Mouse (Mus musculus) embryonic fibroblast, embryonic 13.5 days (primary cell): ENCODE measurements at regions not wholly inside any gene's neighbourhood (a gene's known extent, or its start where the extent isn't known, plus 50 kb on each side); places are given as distances from the start of the nearest gene placed in this dataset.

ENCODE experiments used
- H3K27ac ChIP-seq: 2 replicates; pipeline ENCODE4 v1.5.1; 2012; ENCODE audit warnings: low read length, control low read depth, inconsistent platforms; ENCODE audit not compliant: insufficient read depth
- H3K4me1 ChIP-seq: 2 replicates; pipeline ENCODE4 v1.6.1; 2011; ENCODE audit warnings: low read length; ENCODE audit not compliant: control insufficient read depth, insufficient read depth
- H3K4me3 ChIP-seq: 2 replicates; pipeline ENCODE4 v1.5.1; 2011; ENCODE audit warnings: mild to moderate bottlenecking, control low read depth, low read length; ENCODE audit not compliant: insufficient read depth
- CTCF ChIP-seq: IDR thresholded peaks from 2 replicates; pipeline ENCODE4 v1.5.1; 2011; ENCODE audit warnings: mild to moderate bottlenecking, control low read depth, low read length, moderate library complexity, borderline replicate concordance; ENCODE audit not compliant: insufficient read depth
- POLR2A ChIP-seq: IDR thresholded peaks from 2 replicates; pipeline ENCODE4 v1.6.1; 2011; ENCODE audit warnings: low read depth, mild to moderate bottlenecking, control low read depth, low read length, moderate library complexity

GRCm38 (mm10) chr14:120652034-120652433, 173.8 kb downstream of the Rap2a start:
- no peak overlapping the region for H3K4me3 ChIP-seq
- H3K4me1 ChIP-seq = no peaks in the 10 kb centered on the region
- H3K27ac ChIP-seq = no peak overlapping the region
- TF ChIP-seq CTCF (no peak), POLR2A (no peak)

- TF ChIP-seq CTCF (peak; percentile 96; the same call in 1 of the 2 replicates), POLR2A (no peak)
Measured at GRCm38 (mm10) chr14:120660321-120660781, 182.1 kb downstream of the Rap2a start.

GRCm38 (mm10) chr14:120661111-120661510, 182.9 kb downstream of the Rap2a start:
- Histone ChIP-seq H3K4me1 (no peaks in the 10 kb centered on the region), H3K27ac (no peak overlapping the region), H3K4me3 (no peak overlapping the region)
- no peak for TF ChIP-seq CTCF
- no peak for TF ChIP-seq POLR2A

More at GRCm38 (mm10) chr14:120660321-120660781, 182.1 kb downstream of the Rap2a start:
- Histone ChIP-seq H3K4me1 (no peaks in the 10 kb centered on the region), H3K27ac (no peak overlapping the region), H3K4me3 (no peak overlapping the region)

- Histone ChIP-seq H3K4me3 (no peak overlapping the region), H3K4me1 (no peaks in the 10 kb centered on the region), H3K27ac (no peak overlapping the region)
- no peak for TF ChIP-seq POLR2A
- no peak for TF ChIP-seq CTCF
Measured at GRCm38 (mm10) chr14:120669665-120670064, 191.4 kb downstream of the Rap2a start.

- Histone ChIP-seq H3K4me3 (no peak overlapping the region), H3K27ac (no peak overlapping the region), H3K4me1 (no peaks in the 10 kb centered on the region)
- TF ChIP-seq CTCF (no peak), POLR2A (no peak)
Measured at GRCm38 (mm10) chr14:120675752-120676151, 197.5 kb downstream of the Rap2a start.

GRCm38 (mm10) chr14:120678533-120678932, 200.3 kb downstream of the Rap2a start:
- TF ChIP-seq POLR2A = no peak
- no peak for TF ChIP-seq CTCF
- Histone ChIP-seq H3K4me1 (no peaks in the 10 kb centered on the region), H3K27ac (no peak overlapping the region), H3K4me3 (no peak overlapping the region)

GRCm38 (mm10) chr14:120679072-120679471, 200.8 kb downstream of the Rap2a start:
- H3K4me1 ChIP-seq = no peaks in the 10 kb centered on the region
- no peak overlapping the region for H3K27ac ChIP-seq
- no peak overlapping the region for H3K4me3 ChIP-seq
- no peak for TF ChIP-seq POLR2A
- peak; percentile 16; the same call in 1 of the 2 replicates for TF ChIP-seq CTCF

GRCm38 (mm10) chr14:120680272-120680671, 202.0 kb downstream of the Rap2a start:
- no peaks in the 10 kb centered on the region for H3K4me1 ChIP-seq
- TF ChIP-seq CTCF = no peak
- H3K27ac ChIP-seq = 0 out of 2 replicates have a peak overlapping the region, but pooled peaks have one; percentile 3
- H3K4me3 ChIP-seq = no peak overlapping the region

- TF ChIP-seq CTCF (no peak), POLR2A (no peak)
- no peak overlapping the region for H3K4me3 ChIP-seq
- no peak overlapping the region for H3K27ac ChIP-seq
- H3K4me1 ChIP-seq = no peaks in the 10 kb centered on the region
Measured at GRCm38 (mm10) chr14:120685263-120685662, 207.0 kb downstream of the Rap2a start.

GRCm38 (mm10) chr14:120685877-120686276, 207.6 kb downstream of the Rap2a start:
- Histone ChIP-seq H3K4me3 (no peak overlapping the region), H3K4me1 (no peaks in the 10 kb centered on the region), H3K27ac (no peak overlapping the region)
- TF ChIP-seq POLR2A (no peak), CTCF (no peak)

GRCm38 (mm10) chr14:120686751-120687150, 208.5 kb downstream of the Rap2a start:
- TF ChIP-seq CTCF = no peak
- no peak for TF ChIP-seq POLR2A
- Histone ChIP-seq H3K4me3 (no peak overlapping the region), H3K27ac (no peak overlapping the region), H3K4me1 (no peaks in the 10 kb centered on the region)
